Mouse (Mus musculus) CD4-positive naive resting alpha-beta T cell, adult 57 days (primary cell): Measurements from ENCODE around the gene Acoxl. TPM values are rescaled to one million over a fixed set of nuclear protein-coding genes. Genes with fewer than 3 reads are reported as not detected.

Source experiments
- total RNA-seq: library from RNA; stranded (reverse); gene quantifications from one replicate; pipeline ENCODE4 v1.2.4, GENCODE M21; 2023

Acoxl gene
- total RNA-seq: 4.2 TPM

GRCm38 (mm10) chr2:127838576-127838975, at the start of gene Acoxl:
Acoxl (plus strand) TSS chr2:127838876.

GRCm38 (mm10) chr2:127791919-127792603, 46.6 kb upstream of the Acoxl start, which contains the start of gene Mtln:
Mtln (minus strand) TSS chr2:127792488.

GRCm38 (mm10) chr2:127831401-127832102, 7.1 kb upstream of the Acoxl start, which contains the start of gene Bub1:
Bub1 (minus strand) TSS chr2:127831865.

DNA sequence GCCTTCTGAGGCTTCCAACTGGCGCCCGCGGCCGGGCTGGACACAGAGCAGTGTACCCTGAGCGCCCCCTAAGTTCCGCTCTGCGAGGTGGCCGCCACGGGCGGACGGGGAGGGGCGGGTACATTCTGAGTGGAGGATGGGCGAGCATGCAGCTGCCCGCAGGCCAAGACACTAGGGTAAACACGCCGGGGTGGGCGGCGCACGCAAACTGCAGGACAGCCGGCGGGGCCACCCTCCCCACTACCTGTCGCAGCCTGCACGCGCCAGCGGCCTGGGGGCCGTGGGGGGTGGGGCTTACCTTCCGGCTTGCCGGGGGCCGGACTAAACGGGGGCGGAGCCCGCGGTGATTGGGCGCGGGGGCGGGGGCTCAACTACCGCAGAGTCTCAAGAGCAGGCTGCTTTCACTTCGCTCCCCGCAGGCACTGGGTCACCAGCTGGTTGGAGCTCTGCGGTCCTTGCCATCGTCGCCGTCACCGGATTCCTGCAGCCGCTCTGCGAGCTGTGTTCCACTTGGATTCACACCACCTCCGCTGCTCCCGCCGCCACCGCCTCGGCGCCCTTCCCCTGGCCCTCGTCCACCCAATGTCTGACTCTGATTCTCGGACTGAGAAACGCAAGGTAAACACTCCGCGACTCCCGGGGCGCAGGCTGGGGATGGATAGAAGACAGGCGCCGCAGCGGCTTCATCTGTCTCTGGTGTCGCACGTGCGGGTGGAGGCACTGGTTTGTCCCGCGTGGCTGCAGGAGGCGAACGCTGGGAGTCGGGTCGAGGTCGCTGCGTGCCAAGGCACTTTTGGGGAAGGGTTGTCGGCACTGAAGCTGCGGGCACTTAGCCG, 287.2 kb downstream of the Acoxl start, which contains the start of gene Bcl2l11:
TSS of gene Bcl2l11 (plus strand) at position 404 of the 836 bp plus-strand sequence.

Other genes with a start within 250 kb of the Acoxl start
- not detected for gene Mal, start 182.2 kb upstream of the Acoxl start, total RNA-seq
- gene Mall, start 108.9 kb upstream of the Acoxl start, total RNA-seq: not detected
- 0.41 TPM for gene Nphp1, start 50.0 kb upstream of the Acoxl start, total RNA-seq
- 12.4 TPM for gene Mtln, start 46.4 kb upstream of the Acoxl start, total RNA-seq
- 0.50 TPM for gene Bub1, start 7.0 kb upstream of the Acoxl start, total RNA-seq